Mouse (Mus musculus): ENCODE measurements at regions not wholly inside any gene's neighbourhood (a gene's known extent, or its start where the extent isn't known, plus 50 kb on each side); places are given as distances from the start of the nearest gene placed in this dataset.

DNA sequence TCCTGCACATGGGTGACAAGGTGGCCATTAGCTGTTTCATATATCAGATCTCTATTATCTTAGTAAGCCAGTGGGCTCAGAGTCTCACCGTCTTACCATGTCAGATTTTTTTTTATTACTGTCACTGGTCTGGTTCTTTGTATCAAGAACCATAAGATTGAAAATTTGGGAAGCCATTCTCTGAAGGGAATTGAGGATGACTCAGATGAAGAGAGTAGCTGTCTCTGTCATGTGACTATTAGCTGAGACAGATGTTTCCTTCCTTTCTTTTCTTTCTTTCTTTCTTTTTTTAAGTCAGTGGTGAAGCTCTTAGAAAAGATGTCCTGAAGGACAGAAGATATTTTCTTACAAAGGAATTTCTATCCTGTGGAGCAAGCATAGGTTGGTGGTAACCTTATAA, 84.1 kb downstream of the Dact1 start:
- Histone ChIP-seq H3K27me3 (ENCODE audit: insufficient read depth, low read length) (peaks cover 6% of the 10 kb centered on the region; the same call in 1 of the 2 replicates), H3K9me3 (ENCODE audit: low read length) (no peaks in the 10 kb centered on the region), H3K36me3 (ENCODE audit: insufficient read depth, low read length) (no peaks in the 10 kb centered on the region), H3K4me3 (replicated peaks; ENCODE audit: low read length) (no peak overlapping the region), H3K4me1 (replicated peaks; ENCODE audit: low read depth, low read length) (no peaks in the 10 kb centered on the region)
- TF ChIP-seq NANOG (IDR thresholded peaks at IDR 0.05; ENCODE audit: borderline replicate concordance, low read length) (no peak), POU5F1 (IDR thresholded peaks at IDR 0.05; ENCODE audit: borderline replicate concordance, low read length) (no peak), CTCF (conservative IDR thresholded peaks at IDR 0.05; ENCODE audit: low read length) (no peak)

DNA sequence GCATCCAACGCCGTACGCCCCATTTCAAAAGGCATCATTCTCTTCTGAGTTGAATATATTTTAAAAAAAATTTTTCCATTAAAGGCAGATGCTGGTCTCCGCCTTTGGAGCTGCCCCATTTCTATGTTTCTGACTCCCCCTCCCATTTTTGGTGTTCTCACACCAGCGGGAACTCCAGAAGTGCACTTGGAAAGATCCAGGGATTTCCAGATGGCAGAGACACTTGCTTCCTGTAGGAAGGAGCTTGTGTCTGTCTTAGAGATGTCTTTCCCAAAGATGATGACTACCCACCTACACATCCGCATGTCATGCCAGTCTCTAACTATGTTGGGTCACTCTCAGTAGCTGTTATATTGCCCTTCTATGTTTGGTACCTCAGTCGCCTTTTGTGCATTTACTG, 87.8 kb downstream of the Dact1 start:
- no peak overlapping the region for H3K4me3 ChIP-seq (replicated peaks; ENCODE audit: low read length)
- no peaks in the 10 kb centered on the region for H3K36me3 ChIP-seq (ENCODE audit: insufficient read depth, low read length)
- no peaks in the 10 kb centered on the region for H3K4me1 ChIP-seq (replicated peaks; ENCODE audit: low read depth, low read length)
- H3K27me3 ChIP-seq (ENCODE audit: insufficient read depth, low read length), result peaks cover 6% of the 10 kb centered on the region; the same call in 1 of the 2 replicates
- H3K9me3 ChIP-seq (ENCODE audit: low read length), result no peaks in the 10 kb centered on the region
- no peak for TF ChIP-seq NANOG (IDR thresholded peaks at IDR 0.05; ENCODE audit: borderline replicate concordance, low read length)
- TF ChIP-seq CTCF (conservative IDR thresholded peaks at IDR 0.05; ENCODE audit: low read length), result no peak
- no peak for TF ChIP-seq POU5F1 (IDR thresholded peaks at IDR 0.05; ENCODE audit: borderline replicate concordance, low read length)

DNA sequence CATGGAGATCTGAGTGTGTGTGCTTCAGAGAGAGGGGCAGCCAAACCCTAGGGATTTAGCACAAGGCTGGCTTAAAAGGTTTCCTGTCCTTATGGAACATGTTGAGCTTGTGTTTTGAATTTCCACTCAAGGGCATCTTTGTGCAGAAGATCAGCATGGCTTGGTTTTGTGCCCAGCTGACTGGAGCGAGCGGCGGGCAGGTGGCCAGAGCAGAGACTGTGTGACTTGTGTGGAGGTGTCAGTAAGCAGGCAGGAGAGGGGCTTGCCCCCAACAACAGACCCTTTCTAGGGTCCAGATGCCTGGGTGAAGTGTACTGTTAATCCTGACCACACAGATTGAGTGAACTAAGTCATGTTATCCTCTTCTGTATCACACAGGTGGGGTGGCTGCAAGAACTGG, 89.0 kb downstream of the Dact1 start:
- TF ChIP-seq CTCF (conservative IDR thresholded peaks at IDR 0.05; ENCODE audit: low read length), result no peak
- no peak for TF ChIP-seq POU5F1 (IDR thresholded peaks at IDR 0.05; ENCODE audit: borderline replicate concordance, low read length)
- no peak for TF ChIP-seq NANOG (IDR thresholded peaks at IDR 0.05; ENCODE audit: borderline replicate concordance, low read length)
- H3K27me3 ChIP-seq (ENCODE audit: insufficient read depth, low read length), result peaks cover 6% of the 10 kb centered on the region; the same call in 1 of the 2 replicates
- H3K9me3 ChIP-seq (ENCODE audit: low read length), result no peaks in the 10 kb centered on the region
- no peaks in the 10 kb centered on the region for H3K36me3 ChIP-seq (ENCODE audit: insufficient read depth, low read length)
- no peak overlapping the region for H3K4me3 ChIP-seq (replicated peaks; ENCODE audit: low read length)
- no peaks in the 10 kb centered on the region for H3K4me1 ChIP-seq (replicated peaks; ENCODE audit: low read depth, low read length)

DNA sequence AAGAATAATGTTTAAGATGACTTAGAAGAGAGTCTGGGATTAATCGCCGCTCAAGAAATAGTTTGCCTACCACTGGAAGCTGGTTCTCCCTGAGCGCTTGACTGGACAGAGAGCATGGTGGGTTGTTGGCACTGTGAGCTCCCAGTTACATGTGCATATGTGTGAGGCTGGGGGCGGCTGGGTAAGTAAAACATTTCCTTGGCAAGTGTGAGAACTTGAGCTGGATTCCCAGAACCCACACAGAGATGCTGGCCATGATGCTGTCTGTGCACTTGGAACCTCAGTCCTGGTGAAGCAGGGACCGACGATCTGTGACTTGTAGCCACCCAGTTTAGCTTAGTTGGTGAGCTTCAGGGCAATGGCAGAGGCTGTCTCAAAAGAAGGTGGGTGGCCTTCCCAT, 90.5 kb downstream of the Dact1 start:
- 0 out of 2 replicates have a peak, but pooled peaks cover 2% of the 10 kb centered on the region for H3K27me3 ChIP-seq (ENCODE audit: insufficient read depth, low read length)
- no peak for TF ChIP-seq NANOG (IDR thresholded peaks at IDR 0.05; ENCODE audit: borderline replicate concordance, low read length)
- no peak for TF ChIP-seq CTCF (conservative IDR thresholded peaks at IDR 0.05; ENCODE audit: low read length)
- TF ChIP-seq POU5F1 (IDR thresholded peaks at IDR 0.05; ENCODE audit: borderline replicate concordance, low read length), result no peak
- H3K4me1 ChIP-seq (replicated peaks; ENCODE audit: low read depth, low read length), result no peaks in the 10 kb centered on the region
- no peaks in the 10 kb centered on the region for H3K9me3 ChIP-seq (ENCODE audit: low read length)
- no peak overlapping the region for H3K4me3 ChIP-seq (replicated peaks; ENCODE audit: low read length)
- H3K36me3 ChIP-seq (ENCODE audit: insufficient read depth, low read length), result no peaks in the 10 kb centered on the region

DNA sequence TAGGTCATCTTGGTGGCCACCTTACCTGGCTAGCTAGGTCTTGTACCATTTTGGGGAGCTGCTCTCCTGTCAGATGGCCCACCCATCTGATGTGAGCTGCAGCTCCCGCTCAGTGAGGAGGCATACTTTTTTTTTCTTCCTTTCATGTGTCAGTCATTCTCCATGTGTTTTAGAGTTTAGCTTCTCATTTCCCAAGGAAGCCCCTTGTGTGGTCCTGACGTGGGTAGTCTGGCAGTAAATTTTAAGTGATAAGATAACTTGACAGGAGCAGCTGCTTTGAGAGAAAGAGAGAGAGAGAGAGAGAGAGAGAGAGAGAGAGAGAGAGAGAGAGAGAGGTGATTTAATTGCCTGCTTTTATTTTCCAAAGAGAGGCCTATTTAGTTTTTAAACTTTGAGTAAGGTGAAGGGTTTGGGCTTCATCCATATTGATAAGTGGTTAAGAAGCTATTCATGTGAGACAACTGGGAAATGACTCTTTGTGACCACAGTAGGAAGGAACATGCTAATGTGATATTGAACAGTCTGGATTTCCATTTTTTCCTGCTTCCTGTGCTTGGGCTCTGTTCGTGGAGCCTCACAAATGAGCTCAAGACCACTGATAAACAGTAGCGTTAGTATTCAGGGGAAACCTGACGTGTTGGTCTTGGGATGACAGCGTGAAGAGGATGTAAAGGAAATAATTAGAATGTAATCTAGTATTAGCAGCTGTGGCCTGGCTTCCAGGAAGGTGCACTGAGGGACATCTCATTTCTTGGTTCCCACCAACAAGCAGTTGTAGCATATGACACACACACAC, 92.1 kb downstream of the Dact1 start:
- Histone ChIP-seq H3K9me3 (ENCODE audit: low read length) (no peaks in the 10 kb centered on the region), H3K27me3 (ENCODE audit: insufficient read depth, low read length) (0 out of 2 replicates have a peak, but pooled peaks cover 2% of the 10 kb centered on the region), H3K4me3 (replicated peaks; ENCODE audit: low read length) (no peak overlapping the region), H3K36me3 (ENCODE audit: insufficient read depth, low read length) (no peaks in the 10 kb centered on the region), H3K4me1 (replicated peaks; ENCODE audit: low read depth, low read length) (no peaks in the 10 kb centered on the region)
- TF ChIP-seq NANOG (IDR thresholded peaks at IDR 0.05; ENCODE audit: borderline replicate concordance, low read length), result no peak
- no peak for TF ChIP-seq CTCF (conservative IDR thresholded peaks at IDR 0.05; ENCODE audit: low read length)
- TF ChIP-seq POU5F1 (IDR thresholded peaks at IDR 0.05; ENCODE audit: borderline replicate concordance, low read length), result no peak

DNA sequence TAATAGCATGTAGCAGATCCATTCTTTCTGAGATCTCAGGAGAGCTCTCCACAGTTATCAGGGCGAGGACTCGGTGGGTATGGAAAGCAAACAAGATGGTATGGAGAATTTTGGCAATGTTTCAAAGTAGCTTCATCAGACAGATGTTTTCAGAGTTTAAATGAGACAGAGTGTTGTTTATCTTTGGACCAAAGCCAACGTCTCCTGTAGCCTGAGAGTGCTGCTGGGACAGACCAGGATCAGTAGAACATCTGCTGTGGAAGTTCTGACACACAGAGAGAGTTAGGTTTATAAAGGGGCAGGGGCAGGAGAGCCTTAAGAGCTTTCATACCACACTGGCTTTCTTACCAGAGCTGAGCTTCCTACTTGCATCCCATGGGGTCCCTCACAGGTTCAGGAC, 97.6 kb downstream of the Dact1 start:
- TF ChIP-seq CTCF (conservative IDR thresholded peaks at IDR 0.05; ENCODE audit: low read length) (no peak), NANOG (IDR thresholded peaks at IDR 0.05; ENCODE audit: borderline replicate concordance, low read length) (no peak), POU5F1 (IDR thresholded peaks at IDR 0.05; ENCODE audit: borderline replicate concordance, low read length) (no peak)
- no peaks in the 10 kb centered on the region for H3K27me3 ChIP-seq (ENCODE audit: insufficient read depth, low read length)
- no peaks in the 10 kb centered on the region for H3K9me3 ChIP-seq (ENCODE audit: low read length)
- H3K4me3 ChIP-seq (replicated peaks; ENCODE audit: low read length), result no peak overlapping the region
- no peaks in the 10 kb centered on the region for H3K36me3 ChIP-seq (ENCODE audit: insufficient read depth, low read length)
- H3K4me1 ChIP-seq (replicated peaks; ENCODE audit: low read depth, low read length), result no peaks in the 10 kb centered on the region

DNA sequence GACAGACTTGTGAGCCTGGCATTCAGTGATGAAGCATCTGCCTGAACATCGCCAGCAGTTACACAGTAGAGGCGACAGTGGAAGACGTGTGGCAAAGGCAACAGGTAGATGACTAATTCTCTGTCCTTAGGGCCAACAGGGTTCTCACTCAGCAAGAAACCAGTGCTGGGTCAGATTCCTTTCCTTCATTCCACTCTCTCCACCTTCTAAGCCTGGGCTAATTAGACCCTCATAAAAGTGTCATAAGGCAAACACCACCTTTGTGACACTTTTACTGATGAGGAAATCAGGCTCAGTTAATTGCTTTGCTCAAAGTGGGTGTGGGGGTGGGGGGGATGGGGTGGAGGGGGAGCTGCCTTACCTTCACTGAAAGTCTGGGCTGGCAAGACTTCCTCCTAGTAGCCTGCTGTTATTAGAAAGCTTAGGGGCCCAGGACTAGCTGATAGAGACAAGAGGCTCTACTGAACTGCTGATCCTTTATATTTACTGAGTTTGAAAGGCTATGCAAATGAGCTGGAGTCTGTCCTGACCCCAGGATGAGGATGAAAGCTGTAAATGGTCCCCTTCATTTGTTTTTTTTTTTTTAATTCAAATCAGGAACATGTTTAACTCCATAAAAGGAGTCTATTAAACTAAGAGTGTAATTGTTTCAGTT, 98.8 kb downstream of the Dact1 start:
- H3K4me3 ChIP-seq (replicated peaks; ENCODE audit: low read length), result no peak overlapping the region
- H3K27me3 ChIP-seq (ENCODE audit: insufficient read depth, low read length), result no peaks in the 10 kb centered on the region
- no peaks in the 10 kb centered on the region for H3K4me1 ChIP-seq (replicated peaks; ENCODE audit: low read depth, low read length)
- no peak for TF ChIP-seq CTCF (conservative IDR thresholded peaks at IDR 0.05; ENCODE audit: low read length)
- TF ChIP-seq NANOG (IDR thresholded peaks at IDR 0.05; ENCODE audit: borderline replicate concordance, low read length), result no peak
- TF ChIP-seq POU5F1 (IDR thresholded peaks at IDR 0.05; ENCODE audit: borderline replicate concordance, low read length), result no peak
- H3K9me3 ChIP-seq (ENCODE audit: low read length), result no peaks in the 10 kb centered on the region
- H3K36me3 ChIP-seq (ENCODE audit: insufficient read depth, low read length), result no peaks in the 10 kb centered on the region

DNA sequence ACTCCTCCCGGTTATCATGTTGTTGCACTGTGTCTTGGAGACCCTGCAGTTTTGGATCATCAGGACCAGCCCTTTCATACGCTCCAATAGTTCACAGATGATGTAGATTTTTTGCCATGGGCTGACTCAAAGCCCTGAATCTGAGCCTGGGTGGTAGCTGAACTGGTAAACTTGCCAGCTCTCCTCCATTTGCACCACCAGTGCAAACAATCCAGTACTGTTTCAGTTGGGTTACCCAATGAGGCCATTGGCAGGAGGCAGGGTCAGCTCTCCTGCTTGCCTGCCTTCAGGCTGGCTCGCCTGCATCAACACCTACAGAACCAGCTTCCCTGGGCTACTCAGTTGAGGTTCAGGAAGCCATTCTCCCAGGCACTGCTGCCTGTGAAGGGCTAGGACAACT, 102.6 kb downstream of the Dact1 start:
- Histone ChIP-seq H3K9me3 (ENCODE audit: low read length) (no peaks in the 10 kb centered on the region), H3K4me1 (replicated peaks; ENCODE audit: low read depth, low read length) (no peaks in the 10 kb centered on the region), H3K4me3 (replicated peaks; ENCODE audit: low read length) (no peak overlapping the region), H3K27me3 (ENCODE audit: insufficient read depth, low read length) (no peaks in the 10 kb centered on the region), H3K36me3 (ENCODE audit: insufficient read depth, low read length) (no peaks in the 10 kb centered on the region)
- TF ChIP-seq CTCF (conservative IDR thresholded peaks at IDR 0.05; ENCODE audit: low read length) (no peak), NANOG (IDR thresholded peaks at IDR 0.05; ENCODE audit: borderline replicate concordance, low read length) (no peak), POU5F1 (IDR thresholded peaks at IDR 0.05; ENCODE audit: borderline replicate concordance, low read length) (no peak)
